Mouse (Mus musculus): Measurements from ENCODE around the gene Nlrp4c. TPM values are rescaled to one million over a fixed set of nuclear protein-coding genes. Genes with fewer than 3 reads are reported as not detected.

The Nlrp4c gene
- total and polyA plus RNA-seq, 3 experiments: 0.16 to 0.42 (median 0.26) TPM

Other genes with a start within 250 kb of the Nlrp4c start
- gene Vmn1r63, start 239.7 kb upstream of the Nlrp4c start, total RNA-seq (2012; rRNA removed): not detected in 2 replicates
- not detected in 2 replicates for gene Vmn1r63, start 239.7 kb upstream of the Nlrp4c start, total RNA-seq (2014; rRNA removed)
- gene Vmn1r63, start 239.7 kb upstream of the Nlrp4c start, polyA plus RNA-seq (2012; ENCODE audit: insufficient read length, low read depth): not detected in 2 replicates
- not detected in 2 replicates for gene Vmn1r64, start 160.6 kb upstream of the Nlrp4c start, total RNA-seq (2012; rRNA removed)
- gene Vmn1r64, start 160.6 kb upstream of the Nlrp4c start, total RNA-seq (2014; rRNA removed): not detected in 2 replicates
- gene Vmn1r64, start 160.6 kb upstream of the Nlrp4c start, polyA plus RNA-seq (2012; ENCODE audit: insufficient read length, low read depth): not detected in 2 replicates
- not detected in 2 replicates for gene Vmn1r65, start 34.2 kb upstream of the Nlrp4c start, total RNA-seq (2012; rRNA removed)
- gene Vmn1r65, start 34.2 kb upstream of the Nlrp4c start, total RNA-seq (2014; rRNA removed): not detected in 2 replicates
- not detected in 2 replicates for gene Vmn1r65, start 34.2 kb upstream of the Nlrp4c start, polyA plus RNA-seq (2012; ENCODE audit: insufficient read length, low read depth)
- 24.8 and 28.3 TPM in 2 replicates for gene Zfp787, start 110.8 kb downstream of the Nlrp4c start, total RNA-seq (2012; rRNA removed)
- gene Zfp787, start 110.8 kb downstream of the Nlrp4c start, total RNA-seq (2014; rRNA removed): 17.5 and 22.1 TPM in 2 replicates
- 19.0 and 19.3 TPM in 2 replicates for gene Zfp787, start 110.8 kb downstream of the Nlrp4c start, polyA plus RNA-seq (2012; ENCODE audit: insufficient read length, low read depth)
- 18.1 and 18.2 TPM in 2 replicates for gene Zfp444, start 127.1 kb downstream of the Nlrp4c start, total RNA-seq (2012; rRNA removed)
- 13.4 and 16.0 TPM in 2 replicates for gene Zfp444, start 127.1 kb downstream of the Nlrp4c start, total RNA-seq (2014; rRNA removed)
- gene Zfp444, start 127.1 kb downstream of the Nlrp4c start, polyA plus RNA-seq (2012; ENCODE audit: insufficient read length, low read depth): 22.0 and 23.3 TPM in 2 replicates
- gene Galp, start 151.9 kb downstream of the Nlrp4c start, total RNA-seq (2012; rRNA removed): not detected in 2 replicates
- not detected in 2 replicates for gene Galp, start 151.9 kb downstream of the Nlrp4c start, total RNA-seq (2014; rRNA removed)
- gene Galp, start 151.9 kb downstream of the Nlrp4c start, polyA plus RNA-seq (2012; ENCODE audit: insufficient read length, low read depth): not detected in 2 replicates
- gene Zscan5b, start 177.1 kb downstream of the Nlrp4c start, total RNA-seq (2012; rRNA removed): not detected in 2 replicates
- gene Zscan5b, start 177.1 kb downstream of the Nlrp4c start, total RNA-seq (2014; rRNA removed): not detected in 2 replicates
- gene Zscan5b, start 177.1 kb downstream of the Nlrp4c start, polyA plus RNA-seq (2012; ENCODE audit: insufficient read length, low read depth): not detected in 2 replicates
- not detected in 2 replicates for gene Epp13, start 207.5 kb downstream of the Nlrp4c start, total RNA-seq (2012; rRNA removed)
- gene Epp13, start 207.5 kb downstream of the Nlrp4c start, total RNA-seq (2014; rRNA removed): not detected in 2 replicates
- gene Epp13, start 207.5 kb downstream of the Nlrp4c start, polyA plus RNA-seq (2012; ENCODE audit: insufficient read length, low read depth): not detected in 2 replicates
- gene Zfp667, start 241.4 kb downstream of the Nlrp4c start, total RNA-seq (2012; rRNA removed): 0.50 and 0.51 TPM in 2 replicates
- 0.46 and 0.58 TPM in 2 replicates for gene Zfp667, start 241.4 kb downstream of the Nlrp4c start, total RNA-seq (2014; rRNA removed)
- 0.56 and 0.87 TPM in 2 replicates for gene Zfp667, start 241.4 kb downstream of the Nlrp4c start, polyA plus RNA-seq (2012; ENCODE audit: insufficient read length, low read depth)